Mouse (Mus musculus) CH12.LX (cell line): ENCODE data around the gene Atrip. TPM values are rescaled to one million over a fixed set of nuclear protein-coding genes. Genes with fewer than 3 reads are reported as not detected.

ENCODE experiments used
- DNase-seq: peaks from one replicate; pipeline ENCODE4 v3.0.0-alpha.2; 2013; ENCODE audit errors: extremely low read depth
- H3K27ac ChIP-seq: 2 replicates; pipeline ENCODE4 v1.5.1; 2012; ENCODE audit warnings: low read depth, mild to moderate bottlenecking, control low read depth, moderate library complexity; ENCODE audit not compliant: insufficient read depth
- H3K27me3 ChIP-seq: replicated peaks from 2 replicates; pipeline ENCODE3; 2012; ENCODE audit warnings: inconsistent platforms
- H3K36me3 ChIP-seq, 2 experiments: replicated peaks in 1 of 2; 2 replicates each; pipeline versions ENCODE3 to v1.6.1; 2012; ENCODE audit warnings: inconsistent platforms in 1 of 2, low read length in 1 of 2, mild to moderate bottlenecking in 1 of 2, mixed read lengths in 1 of 2, moderate library complexity in 1 of 2; ENCODE audit not compliant: control insufficient read depth in 1 of 2, insufficient read depth in 1 of 2
- H3K4me1 ChIP-seq, 2 experiments: 2 replicates each; pipeline ENCODE4 v1.6.1; 2012; ENCODE audit warnings: inconsistent platforms in 1 of 2, moderate library complexity in 1 of 2; ENCODE audit not compliant: insufficient read depth in 2 of 2, control insufficient read depth in 1 of 2
- H3K4me2 ChIP-seq: 2 replicates; pipeline ENCODE4 v1.6.1; 2012; ENCODE audit warnings: low read depth, mild to moderate bottlenecking, control low read depth; ENCODE audit not compliant: poor library complexity, insufficient read depth, severe bottlenecking
- H3K4me3 ChIP-seq, 3 experiments: fragments of 150-350 bp in 1 of 3; sonication (generic) in 1 of 3; replicated peaks in 1 of 3; 2 replicates each; pipeline versions ENCODE3 to v1.5.1; 2011 to 2012; ENCODE audit warnings: low read depth in 2 of 3, low read length in 2 of 3, mild to moderate bottlenecking in 2 of 3, moderate library complexity in 2 of 3, control low read depth in 1 of 3, improper control_type of control experiment in 1 of 3, inconsistent platforms in 1 of 3, mixed read lengths in 1 of 3; ENCODE audit not compliant: poor library complexity in 1 of 3
- H3K79me2 ChIP-seq: replicated peaks from 2 replicates; pipeline ENCODE4 v1.6.1; 2012; ENCODE audit warnings: mild to moderate bottlenecking, moderate library complexity; ENCODE audit not compliant: control insufficient read depth, poor library complexity, insufficient read depth, severe bottlenecking; ENCODE audit errors: extremely low read depth
- H3K9ac ChIP-seq: 2 replicates; pipeline ENCODE4 v1.6.1; 2012; ENCODE audit warnings: low read depth, mild to moderate bottlenecking, control low read depth, moderate library complexity; ENCODE audit not compliant: insufficient read depth
- H3K9me3 ChIP-seq: replicated peaks from 2 replicates; pipeline ENCODE3; 2012; ENCODE audit warnings: low read length, inconsistent platforms, mixed read lengths
- BHLHE40 ChIP-seq: IDR thresholded peaks from 2 replicates; pipeline ENCODE4 v1.6.1; 2011; ENCODE audit warnings: mild to moderate bottlenecking, low read depth, low read length, improper control_type of control experiment
- CHD1 ChIP-seq: IDR thresholded peaks from 2 replicates; pipeline ENCODE4 v1.6.1; 2012; ENCODE audit warnings: low read depth, low read length, improper control_type of control experiment, inconsistent platforms
- CTCF ChIP-seq, 2 experiments: IDR thresholded peaks in 1 of 2; conservative IDR thresholded peaks in 1 of 2; 2 replicates each; pipeline ENCODE4 v1.5.1; 2011 to 2012; ENCODE audit warnings: low read depth in 2 of 2, low read length in 2 of 2, improper control_type of control experiment in 1 of 2, inconsistent platforms in 1 of 2, mild to moderate bottlenecking in 1 of 2, moderate library complexity in 1 of 2
- ELF1 ChIP-seq: IDR thresholded peaks from 2 replicates; pipeline ENCODE4 v1.6.1; 2014; ENCODE audit warnings: low read depth, mild to moderate bottlenecking, inconsistent platforms, low read length, improper control_type of control experiment
- ETS1 ChIP-seq: conservative IDR thresholded peaks from 2 replicates; pipeline ENCODE4 v1.6.1; 2012; ENCODE audit warnings: low read depth, mild to moderate bottlenecking, inconsistent platforms, low read length, improper control_type of control experiment, moderate library complexity
- IRF4 ChIP-seq: IDR thresholded peaks from 2 replicates; pipeline ENCODE4 v1.6.1; 2014; ENCODE audit warnings: low read depth, mild to moderate bottlenecking, inconsistent platforms, low read length, improper control_type of control experiment
- JUN ChIP-seq: IDR thresholded peaks from 2 replicates; pipeline ENCODE4 v1.6.1; 2011; ENCODE audit warnings: low read depth, mild to moderate bottlenecking, low read length, improper control_type of control experiment, moderate library complexity; ENCODE audit not compliant: insufficient read depth
- JUND ChIP-seq: conservative IDR thresholded peaks from 2 replicates; pipeline ENCODE4 v1.6.1; 2011; ENCODE audit warnings: low read depth, low read length, improper control_type of control experiment
- KAT2A ChIP-seq: IDR thresholded peaks from 2 replicates; pipeline ENCODE4 v1.6.1; 2012; ENCODE audit warnings: low read length, improper control_type of control experiment, inconsistent platforms; ENCODE audit not compliant: insufficient replicate concordance
- MAX ChIP-seq: IDR thresholded peaks from 2 replicates; pipeline ENCODE4 v1.6.1; 2011; ENCODE audit warnings: low read length, improper control_type of control experiment
- MAZ ChIP-seq: IDR thresholded peaks from 2 replicates; pipeline ENCODE4 v1.6.1; 2012; ENCODE audit warnings: low read depth, mild to moderate bottlenecking, inconsistent platforms, low read length, improper control_type of control experiment, moderate library complexity
- MEF2A ChIP-seq: IDR thresholded peaks from 2 replicates; pipeline ENCODE4 v1.6.1; 2014; ENCODE audit warnings: low read depth, mild to moderate bottlenecking, inconsistent platforms, low read length, improper control_type of control experiment, borderline replicate concordance
- MXI1 ChIP-seq: IDR thresholded peaks from 2 replicates; pipeline ENCODE4 v1.6.1; 2011; ENCODE audit warnings: mild to moderate bottlenecking, low read depth, low read length, improper control_type of control experiment
- MYC ChIP-seq: IDR thresholded peaks from 2 replicates; pipeline ENCODE4 v1.6.1; 2011; ENCODE audit warnings: low read depth, mild to moderate bottlenecking, improper control_type of control experiment, low read length
- NELFE ChIP-seq: IDR thresholded peaks from 2 replicates; pipeline ENCODE4 v1.6.1; 2011; ENCODE audit warnings: low read depth, low read length, improper control_type of control experiment
- NRF1 ChIP-seq: IDR thresholded peaks from 2 replicates; pipeline ENCODE4 v1.6.1; 2014; ENCODE audit warnings: low read depth, mild to moderate bottlenecking, inconsistent platforms, low read length, improper control_type of control experiment, moderate library complexity
- PAX5 ChIP-seq: IDR thresholded peaks from 2 replicates; pipeline ENCODE4 v1.6.1; 2012; ENCODE audit warnings: low read length, inconsistent platforms, mixed read lengths
- POLR2AphosphoS2 ChIP-seq: IDR thresholded peaks from 2 replicates; pipeline ENCODE4 v1.6.1; 2011; ENCODE audit warnings: low read depth, low read length, improper control_type of control experiment
- RAD21 ChIP-seq: IDR thresholded peaks from 2 replicates; pipeline ENCODE4 v1.6.1; 2011; ENCODE audit warnings: low read depth, mild to moderate bottlenecking, low read length, improper control_type of control experiment, moderate library complexity
- RCOR1 ChIP-seq: conservative IDR thresholded peaks from 2 replicates; pipeline ENCODE4 v1.6.1; 2012; ENCODE audit warnings: low read depth, mild to moderate bottlenecking, inconsistent platforms, low read length, improper control_type of control experiment
- SMC3 ChIP-seq: IDR thresholded peaks from 2 replicates; pipeline ENCODE4 v1.6.1; 2011; ENCODE audit warnings: low read depth, low read length, improper control_type of control experiment
- TBP ChIP-seq: conservative IDR thresholded peaks from 2 replicates; pipeline ENCODE4 v1.6.1; 2011; ENCODE audit warnings: low read depth, low read length, improper control_type of control experiment
- TCF12 ChIP-seq: IDR thresholded peaks from 2 replicates; pipeline ENCODE4 v1.6.1; 2014; ENCODE audit warnings: low read depth, mild to moderate bottlenecking, inconsistent platforms, low read length, improper control_type of control experiment
- UBTF ChIP-seq: IDR thresholded peaks from 2 replicates; pipeline ENCODE4 v1.6.1; 2012; ENCODE audit warnings: low read depth, mild to moderate bottlenecking, inconsistent platforms, low read length, improper control_type of control experiment, moderate library complexity
- USF1 ChIP-seq: IDR thresholded peaks from 2 replicates; pipeline ENCODE4 v1.6.1; 2014; ENCODE audit warnings: low read depth, mild to moderate bottlenecking, inconsistent platforms, low read length, improper control_type of control experiment
- USF2 ChIP-seq: conservative IDR thresholded peaks from 2 replicates; pipeline ENCODE4 v1.6.1; 2011; ENCODE audit warnings: low read depth, low read length, improper control_type of control experiment
- ZC3H11A ChIP-seq: IDR thresholded peaks from 2 replicates; pipeline ENCODE4 v1.6.1; 2012; ENCODE audit warnings: low read depth, mild to moderate bottlenecking, inconsistent platforms, low read length, improper control_type of control experiment
- ZKSCAN1 ChIP-seq: IDR thresholded peaks from 2 replicates; pipeline ENCODE4 v1.6.1; 2012; ENCODE audit warnings: low read depth, inconsistent platforms, low read length, improper control_type of control experiment, borderline replicate concordance
- ZMIZ1 ChIP-seq: IDR thresholded peaks from 2 replicates; pipeline ENCODE4 v1.6.1; 2012; ENCODE audit warnings: low read depth, mild to moderate bottlenecking, inconsistent platforms, low read length, improper control_type of control experiment
- ZNF384 ChIP-seq: IDR thresholded peaks from 2 replicates; pipeline ENCODE4 v1.6.1; 2012; ENCODE audit warnings: low read depth, low read length, improper control_type of control experiment, inconsistent platforms
- dilution Hi-C: fragments of 300-500 bp; cut with MboI; formaldehyde crosslinking; loops from 2 replicates; pipeline ENCODE4 v1.14.3; 2020; ENCODE audit warnings: low sequenced_read_pairs; ENCODE audit not compliant: extremely low pct_unique_long_range_greater_than_20kb, extremely low pct_ligation_motif_present
- in situ Hi-C: fragments of 300-500 bp; cut with MboI; formaldehyde crosslinking; loops from 3 replicates; pipeline ENCODE4 v1.14.3; 2019; ENCODE audit warnings: low sequenced_read_pairs, low pct_ligation_motif_present, low pct_unique_long_range_greater_than_20kb, mixed read lengths
- polyA plus RNA-seq: library from polyadenylated mRNA; unstranded; fragments of >175 nt; gene quantifications from 2 replicates; pipeline ENCODE4 v1.2.1, GENCODE M21; 2012; ENCODE audit warnings: low read depth; ENCODE audit not compliant: insufficient read length
- total RNA-seq, 2 experiments: library from RNA; depleted of rRNA; stranded (reverse); fragments of 300-350 nt in 1 of 2; fragments of >200 nt in 1 of 2; gene quantifications; 2 replicates each; pipeline ENCODE4 v1.2.3; 2012 to 2014

The Atrip gene
- total and polyA plus RNA-seq, 3 experiments = 17.6 to 24.1 (median 18.0) TPM

- TF ChIP-seq ZC3H11A = no peak
- peak; percentile 77 for TF ChIP-seq ZNF384
- TF ChIP-seq CHD1 = 0 out of 2 replicates have a peak, but pooled peaks have one; percentile 9
- TF ChIP-seq ETS1 = no peak
- peak in 1 of 2 experiments; percentile 54; a peak in 2 of 4 replicates for TF ChIP-seq CTCF (conservative IDR thresholded peaks at IDR 0.05 in 1 of 2, IDR thresholded peaks at IDR 0.05 in 1 of 2; ENCODE audit: low read depth in 2 of 2, low read length in 2 of 2)
- TF ChIP-seq USF1 = no peak
- 0 out of 2 replicates have a peak, but pooled peaks have one; percentile 15 for TF ChIP-seq SMC3
- TF ChIP-seq MXI1 = no peak; the same call in 1 of the 2 replicates
- TF ChIP-seq RCOR1 = no peak
- 0 out of 2 replicates have a peak, but pooled peaks have one; percentile 66 for TF ChIP-seq MYC
- no peak for TF ChIP-seq MAX
- TF ChIP-seq UBTF = no peak
- no peak for DNase-seq
- H3K36me3 ChIP-seq = peaks cover 0 to 15% of the 10 kb centered on the region in 2 experiments
- no peaks in the 10 kb centered on the region for H3K27me3 ChIP-seq
- H3K4me1 ChIP-seq = peaks cover 15 to 37% of the 10 kb centered on the region in 2 experiments
- no peaks in the 10 kb centered on the region for H3K9me3 ChIP-seq
- dilution Hi-C loops (no loop called here), in situ Hi-C loops (loop anchor here (5.0 kb wide), 1 partner anchor 42 kb away; no protein-coding TSS in a partner anchor)
- peak overlapping the region; percentile 93; the same call in 1 of the 2 replicates for H3K27ac ChIP-seq
- peaks cover 47% of the 10 kb centered on the region for H3K79me2 ChIP-seq
- peak overlapping the region; percentile 67 to 91 (median 80) for H3K4me3 ChIP-seq
- H3K9ac ChIP-seq = peak overlapping the region; percentile 67
- H3K4me2 ChIP-seq = peak overlapping the region; percentile 88
Measured at GRCm38 (mm10) chr9:109049316-109049715, 24.6 kb downstream of the Atrip start.

- peak; percentile 76 for DNase-seq
- H3K27ac ChIP-seq = no peak overlapping the region; the same call in 1 of the 2 replicates
- no peaks in the 10 kb centered on the region for H3K27me3 ChIP-seq
- dilution Hi-C loops (no loop called here), in situ Hi-C loops (loop anchor here (5.0 kb wide), 1 partner anchor 39 kb away; no protein-coding TSS in a partner anchor)
- peak overlapping the region; percentile 44; the same call in 1 of the 2 replicates for H3K4me2 ChIP-seq
- peaks cover 23% of the 10 kb centered on the region for H3K79me2 ChIP-seq
- H3K4me1 ChIP-seq = peaks cover 11 to 17% of the 10 kb centered on the region in 2 experiments
- peaks cover 0 to 19% of the 10 kb centered on the region in 2 experiments for H3K36me3 ChIP-seq
- H3K9ac ChIP-seq = no peak overlapping the region
- H3K4me3 ChIP-seq = no peak overlapping the region
- no peaks in the 10 kb centered on the region for H3K9me3 ChIP-seq
- peak; percentile 42 to 84 for TF ChIP-seq CTCF (conservative IDR thresholded peaks at IDR 0.05 in 1 of 2, IDR thresholded peaks at IDR 0.05 in 1 of 2; ENCODE audit: low read depth in 2 of 2, low read length in 2 of 2)
- TF ChIP-seq ZMIZ1 = no peak
- TF ChIP-seq TCF12 = no peak
- no peak for TF ChIP-seq NELFE
- no peak for TF ChIP-seq PAX5
- TF ChIP-seq JUN = no peak
- no peak for TF ChIP-seq ELF1
- no peak for TF ChIP-seq POLR2AphosphoS2
- TF ChIP-seq NRF1 = peak; percentile 10; the same call in 1 of the 2 replicates
- no peak for TF ChIP-seq RCOR1
- TF ChIP-seq SMC3 = peak; percentile 85
- no peak for TF ChIP-seq ZKSCAN1
- TF ChIP-seq RAD21 = peak; percentile 76
- TF ChIP-seq USF1 = no peak
- TF ChIP-seq MAZ = no peak
- TF ChIP-seq KAT2A = no peak
- peak; percentile 28 for TF ChIP-seq ZC3H11A
- 0 out of 2 replicates have a peak, but pooled peaks have one; percentile 12 for TF ChIP-seq IRF4
- no peak for TF ChIP-seq USF2
- TF ChIP-seq CHD1 = no peak
- TF ChIP-seq JUND = no peak
- TF ChIP-seq BHLHE40 = no peak
- TF ChIP-seq MXI1 = no peak
- TF ChIP-seq TBP = no peak
- TF ChIP-seq MEF2A = no peak
Measured at GRCm38 (mm10) chr9:109046306-109046705, 27.6 kb downstream of the Atrip start.
